Mouse (Mus musculus) embryo, embryonic 9.5 days (tissue): ENCODE results near the gene Morc1.

ENCODE experiments used
- DNase-seq: peaks from one replicate; pipeline ENCODE4 v3.0.0-alpha.2; 2017; ENCODE audit errors: extremely low spot score

Gene Morc1

DNA sequence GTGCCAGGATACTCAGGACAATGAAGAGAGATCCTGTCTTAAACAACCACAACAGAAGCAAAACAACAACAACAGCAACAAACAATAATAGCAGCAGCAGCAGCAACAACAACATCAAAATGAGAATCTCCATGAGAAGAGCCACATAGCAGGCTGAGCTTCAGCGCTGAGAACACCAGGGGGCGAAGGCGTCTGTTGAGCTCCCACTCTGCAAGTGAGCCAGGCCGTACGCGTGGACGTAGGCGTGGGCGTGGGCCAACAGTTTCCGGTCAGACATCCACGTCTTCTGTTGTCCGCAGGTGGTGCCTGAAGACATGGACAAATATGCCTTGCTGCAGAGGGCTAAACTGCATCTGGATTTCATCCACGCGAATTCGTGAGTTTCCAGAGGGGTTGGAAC, at the start of gene Morc1:
TSS of gene Morc1 (plus strand) at position 211 of the 400 bp plus-strand sequence.
- DNase-seq, result no peak

DNA sequence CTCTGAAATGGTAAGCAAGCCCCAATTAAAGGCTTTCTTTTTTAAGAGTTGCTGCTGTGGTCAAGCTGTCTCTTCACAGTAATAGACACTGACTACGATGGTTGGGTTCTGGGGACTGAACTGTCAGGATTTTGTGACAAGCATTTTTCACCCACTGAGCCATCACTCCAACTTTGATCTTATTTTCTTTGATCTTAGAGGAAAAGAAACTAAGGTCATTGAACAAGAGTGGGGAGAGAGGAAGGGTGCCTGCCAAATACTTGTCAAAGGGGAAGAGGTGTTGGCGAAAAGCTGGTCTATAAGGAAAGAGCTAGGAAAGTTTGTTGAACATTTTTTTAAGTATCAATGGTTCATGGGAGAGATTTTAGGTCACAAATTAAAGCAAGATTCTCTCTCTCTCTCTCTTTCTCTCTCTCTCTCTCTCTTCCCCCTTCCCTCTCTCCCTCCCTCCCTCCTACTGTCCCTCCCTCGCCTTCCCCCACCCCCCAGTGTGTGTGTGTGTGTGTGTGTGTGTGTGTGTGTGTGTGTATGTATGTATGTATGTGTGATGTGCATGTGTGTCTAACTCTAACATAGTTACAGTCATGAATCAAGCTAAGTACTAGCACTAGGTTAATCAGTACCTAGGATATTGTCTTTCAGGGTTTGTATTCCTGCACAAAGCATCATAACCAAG, 47.3 kb upstream of the Morc1 start:
- no peak for DNase-seq

DNA sequence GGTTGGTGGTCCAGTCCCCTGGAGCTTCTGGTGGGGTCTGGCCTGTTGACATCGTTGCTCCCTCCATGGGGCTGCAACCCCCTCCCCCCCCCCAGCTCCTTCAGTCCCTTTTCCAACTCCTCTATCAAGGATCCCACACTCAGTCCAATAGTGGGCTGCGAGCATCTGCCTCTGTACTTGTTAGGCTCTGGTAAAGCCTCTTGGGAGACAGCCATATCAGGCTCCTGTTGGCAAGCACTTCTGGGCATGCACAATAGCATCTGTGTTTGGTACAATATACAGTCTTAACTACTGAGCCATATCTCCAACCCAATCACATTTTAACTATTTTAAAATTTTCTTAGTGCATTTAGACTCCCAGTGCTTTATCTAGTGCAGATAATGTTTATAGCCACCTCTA, 44.1 kb upstream of the Morc1 start:
- DNase-seq, result no peak

GRCm38 (mm10) chr16:48395278-48395677, 35.8 kb upstream of the Morc1 start:
- DNase-seq, result no peak

- DNase-seq, result no peak
Measured at GRCm38 (mm10) chr16:48402963-48403362, 28.1 kb upstream of the Morc1 start.

DNA sequence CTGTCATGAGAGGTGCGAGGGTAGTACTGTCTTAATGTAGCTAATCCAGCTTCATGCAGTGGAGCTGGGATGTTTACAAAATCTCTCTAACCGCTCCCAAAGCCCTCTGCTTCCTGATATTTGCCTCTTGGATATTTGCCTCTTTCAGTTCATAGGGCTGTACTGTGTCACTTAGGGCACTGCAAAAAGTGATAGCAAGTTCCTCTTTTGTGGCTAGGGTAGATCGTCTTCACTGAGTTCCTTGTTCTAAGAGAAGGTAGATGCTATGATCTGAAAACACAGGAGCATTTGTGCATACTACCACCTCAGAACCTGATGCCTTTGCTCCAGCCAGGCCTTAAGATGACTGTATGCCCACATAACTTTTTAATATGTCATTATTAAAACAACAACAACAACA, 27.6 kb upstream of the Morc1 start:
- DNase-seq, result no peak

DNA sequence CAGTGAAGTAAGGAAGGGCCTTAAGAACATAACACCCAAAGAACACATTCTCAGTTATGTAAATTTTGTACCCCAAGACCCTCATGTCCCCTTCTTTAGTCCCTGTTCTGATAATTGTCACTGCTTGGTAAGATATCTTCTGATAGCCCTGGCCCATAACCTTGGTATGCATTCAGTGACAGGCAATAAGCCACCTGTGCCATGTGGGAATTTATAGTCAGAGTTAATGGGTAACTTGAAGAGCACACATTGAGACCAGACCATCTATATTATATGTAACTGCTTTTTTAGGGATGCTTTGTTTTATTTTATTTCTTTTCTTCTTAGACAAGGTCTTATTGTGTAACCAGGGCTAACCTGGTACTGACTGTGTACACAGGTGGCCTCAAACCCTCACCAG, 27.0 kb upstream of the Morc1 start:
- DNase-seq, result no peak

DNA sequence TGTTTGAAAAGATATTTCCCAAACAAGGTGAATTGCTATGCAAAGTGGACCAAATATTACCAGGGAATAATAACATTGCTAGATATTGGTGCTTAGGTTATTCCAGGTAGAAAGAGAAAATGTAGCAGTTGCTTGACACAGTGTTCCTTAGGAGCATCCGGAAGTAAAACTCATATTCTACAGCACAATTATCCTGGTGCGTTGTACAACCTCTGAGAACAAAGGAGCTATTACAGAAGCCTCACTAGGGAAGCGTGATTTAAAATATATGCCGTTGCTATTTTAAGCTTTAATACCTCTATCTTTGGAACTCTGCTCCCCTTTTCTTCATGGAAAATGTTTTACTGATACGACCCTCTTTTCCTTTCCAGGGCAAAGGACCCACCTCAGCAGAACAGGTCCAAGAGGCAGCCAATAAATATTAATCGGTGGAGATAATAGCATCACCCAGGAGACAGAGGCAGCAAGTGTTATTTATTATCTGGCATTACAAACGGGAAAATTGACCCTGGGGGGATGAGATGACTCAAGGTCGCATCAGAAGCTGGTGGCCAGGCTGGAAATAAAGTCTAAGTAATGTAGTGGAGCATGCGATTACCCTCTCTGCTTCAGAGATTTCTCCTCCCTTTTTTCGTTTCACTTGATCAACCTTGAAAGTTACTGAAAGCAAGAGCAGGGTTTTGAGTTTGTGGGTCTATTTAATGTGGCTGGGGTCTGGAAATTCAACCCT, 25.2 kb upstream of the Morc1 start:
- no peak for DNase-seq

DNA sequence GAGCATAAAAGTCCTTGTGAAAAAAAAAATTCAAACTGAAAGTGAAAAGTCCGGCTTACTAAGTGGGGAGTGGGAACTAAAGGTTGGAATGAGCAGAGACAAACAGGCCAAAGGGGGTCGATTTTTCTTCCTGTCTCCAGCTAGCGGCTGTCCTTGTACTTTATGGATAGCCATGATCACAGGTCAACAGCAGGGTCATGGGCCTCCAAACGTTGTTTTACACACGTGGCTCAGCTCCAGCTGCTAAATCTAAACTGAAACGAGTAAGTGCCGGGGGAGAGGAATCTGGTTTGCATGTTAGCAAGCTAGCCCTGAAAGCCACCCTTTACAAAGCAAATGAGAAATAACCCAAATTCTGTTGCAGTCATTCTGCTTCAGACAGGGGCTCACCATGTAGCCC, 21.5 kb upstream of the Morc1 start:
- DNase-seq, result no peak

- no peak for DNase-seq
Measured at GRCm38 (mm10) chr16:48410125-48410524, 20.9 kb upstream of the Morc1 start.

DNA sequence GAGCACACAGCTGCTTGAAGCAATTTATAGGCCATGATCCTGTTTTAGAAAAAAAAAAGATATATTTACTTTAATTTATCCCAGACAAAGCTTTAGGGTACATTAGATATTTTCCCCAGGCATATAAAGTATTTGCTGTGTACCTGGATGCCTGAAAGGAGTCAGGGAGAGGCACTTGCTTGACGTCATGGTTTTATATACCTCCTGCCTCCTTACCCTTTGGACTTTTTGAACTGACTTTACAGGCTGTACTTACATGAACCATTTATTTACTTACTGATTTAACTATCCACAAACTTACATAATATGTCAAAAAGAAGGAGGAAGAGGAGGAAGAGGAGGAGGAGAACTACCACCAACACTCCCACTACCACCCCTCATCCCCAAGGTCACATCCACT, 18.8 kb upstream of the Morc1 start, which contains the start of gene Gm5485:
TSS of gene Gm5485 (minus strand) at position 171 of the 400 bp plus-strand sequence.
- DNase-seq, result no peak

DNA sequence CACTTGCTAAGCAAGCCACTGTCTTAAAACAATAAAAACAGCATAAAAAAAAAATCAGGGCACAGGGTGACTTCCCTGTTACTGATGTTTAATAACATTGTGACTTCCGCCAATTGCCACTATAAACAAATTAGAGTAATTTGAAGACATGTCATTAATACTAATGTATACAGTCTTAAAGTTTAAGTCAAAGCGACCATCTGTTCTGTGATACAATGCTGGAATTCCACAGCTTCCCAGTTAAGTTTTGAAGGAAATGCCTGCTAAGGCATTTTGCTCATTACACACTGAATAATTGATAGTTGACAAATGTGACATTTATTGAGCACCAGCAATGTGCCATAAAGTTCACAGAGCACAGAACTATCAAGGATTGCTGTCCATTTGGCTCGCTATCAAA, 12.5 kb upstream of the Morc1 start:
- DNase-seq, result no peak

- no peak for DNase-seq
Measured at GRCm38 (mm10) chr16:48419035-48419434, 12.0 kb upstream of the Morc1 start.

DNA sequence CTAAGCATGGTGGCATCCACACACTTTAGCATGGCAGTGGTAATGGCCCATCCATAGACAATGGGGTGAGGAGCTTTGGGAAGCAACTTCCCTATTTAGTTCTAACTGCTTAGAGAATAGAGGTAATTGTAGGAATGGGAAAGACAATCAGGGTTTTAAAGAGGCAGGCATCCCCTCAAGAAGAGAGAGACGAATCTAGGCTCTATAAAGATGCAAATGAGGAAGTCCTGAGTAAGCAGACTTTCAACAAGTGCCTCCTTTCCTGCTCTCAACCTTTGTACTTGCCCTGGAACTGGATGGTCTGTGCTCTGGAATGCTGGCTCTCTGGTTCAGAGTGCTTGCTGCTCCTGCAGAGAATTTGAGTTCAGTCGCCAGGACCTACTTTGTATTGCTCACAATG, 8.5 kb upstream of the Morc1 start:
- no peak for DNase-seq

GRCm38 (mm10) chr16:48424069-48424468, 7.0 kb upstream of the Morc1 start:
- DNase-seq, result no peak

DNA sequence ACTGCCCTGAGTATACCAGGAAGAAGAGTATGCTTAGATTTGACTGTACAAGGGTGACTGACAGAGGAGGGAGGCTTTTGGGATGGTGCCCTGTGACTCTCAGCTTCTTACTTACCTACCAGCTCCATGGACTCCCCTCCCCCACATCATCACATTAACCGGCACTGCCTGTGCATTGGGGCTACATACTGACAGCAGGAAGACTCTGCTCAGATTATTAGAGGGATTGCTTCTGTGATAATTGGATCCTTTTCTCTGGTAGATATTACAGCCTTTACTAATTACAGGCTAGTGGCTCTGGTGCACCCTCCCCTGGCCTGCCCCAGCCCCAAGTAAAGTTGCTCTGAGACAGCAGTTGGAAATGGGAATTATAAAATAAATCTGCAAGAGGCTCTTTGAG, 1.6 kb upstream of the Morc1 start:
- DNase-seq, result no peak

DNA sequence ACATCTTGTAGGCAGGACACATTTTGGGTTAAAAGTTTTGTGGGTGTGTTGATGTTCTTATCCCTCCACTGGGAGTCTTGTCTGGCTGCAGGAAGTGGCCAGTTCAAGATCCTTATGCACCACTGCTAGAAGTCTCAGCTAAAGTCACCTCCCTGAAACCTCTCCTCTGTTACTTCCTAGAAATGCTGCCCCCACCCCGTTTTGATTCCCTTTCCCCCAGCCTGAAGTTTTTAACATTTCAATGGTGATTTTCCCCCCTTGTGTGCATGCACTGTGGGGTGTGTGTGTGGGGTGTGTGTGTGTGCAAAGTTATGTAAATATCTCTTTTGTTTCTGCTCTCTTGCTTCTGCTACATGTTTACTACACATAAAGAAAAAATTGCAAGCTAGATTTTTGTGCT, 4.4 kb downstream of the Morc1 start:
- no peak for DNase-seq

DNA sequence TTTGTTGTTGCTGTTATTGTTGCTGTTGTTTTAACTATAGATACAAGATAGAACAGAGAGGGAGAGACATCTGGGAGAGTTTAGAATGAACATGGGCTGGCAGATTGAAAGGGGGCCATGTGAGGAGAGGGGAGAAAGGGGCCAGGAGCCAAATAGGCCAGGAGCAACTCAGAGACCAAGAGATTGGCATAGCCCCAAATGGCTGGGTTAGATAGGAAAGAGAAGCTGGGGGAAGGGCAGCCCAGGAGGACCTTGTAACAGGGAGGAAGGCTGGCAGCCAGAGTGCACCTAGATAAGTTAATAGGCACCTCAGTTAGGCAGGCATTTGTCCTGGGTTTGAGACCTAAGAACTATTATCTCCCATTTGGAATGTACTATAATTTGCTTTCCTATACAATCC, 6.4 kb downstream of the Morc1 start:
- no peak for DNase-seq

- DNase-seq, result no peak
Measured at GRCm38 (mm10) chr16:48444589-48444988, 13.6 kb downstream of the Morc1 start.

- DNase-seq, result no peak
Measured at GRCm38 (mm10) chr16:48446161-48446925, 15.3 kb downstream of the Morc1 start.

DNA sequence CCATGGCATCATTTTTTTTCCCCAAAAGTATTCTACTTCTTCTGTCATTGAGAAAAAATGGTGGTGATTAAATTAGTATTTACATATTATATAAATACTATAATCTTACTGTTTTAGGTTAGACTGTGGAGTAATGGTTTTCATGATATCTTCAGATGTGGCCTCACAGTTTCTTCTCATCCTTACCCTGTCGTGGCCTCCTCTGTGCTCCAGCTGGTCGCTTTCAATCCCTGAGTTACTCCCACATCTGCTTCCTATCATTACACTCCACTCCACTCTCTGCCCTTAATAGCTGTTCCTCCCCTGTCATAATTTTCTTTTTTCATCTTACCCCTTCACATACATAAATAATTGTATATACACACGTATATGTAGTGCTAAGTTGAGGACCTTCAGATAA, 22.2 kb downstream of the Morc1 start:
- DNase-seq, result no peak

- DNase-seq, result no peak
Measured at GRCm38 (mm10) chr16:48473396-48473795, 42.4 kb downstream of the Morc1 start.
